Mouse (Mus musculus): ENCODE results near the gene Fam89b.

DNA sequence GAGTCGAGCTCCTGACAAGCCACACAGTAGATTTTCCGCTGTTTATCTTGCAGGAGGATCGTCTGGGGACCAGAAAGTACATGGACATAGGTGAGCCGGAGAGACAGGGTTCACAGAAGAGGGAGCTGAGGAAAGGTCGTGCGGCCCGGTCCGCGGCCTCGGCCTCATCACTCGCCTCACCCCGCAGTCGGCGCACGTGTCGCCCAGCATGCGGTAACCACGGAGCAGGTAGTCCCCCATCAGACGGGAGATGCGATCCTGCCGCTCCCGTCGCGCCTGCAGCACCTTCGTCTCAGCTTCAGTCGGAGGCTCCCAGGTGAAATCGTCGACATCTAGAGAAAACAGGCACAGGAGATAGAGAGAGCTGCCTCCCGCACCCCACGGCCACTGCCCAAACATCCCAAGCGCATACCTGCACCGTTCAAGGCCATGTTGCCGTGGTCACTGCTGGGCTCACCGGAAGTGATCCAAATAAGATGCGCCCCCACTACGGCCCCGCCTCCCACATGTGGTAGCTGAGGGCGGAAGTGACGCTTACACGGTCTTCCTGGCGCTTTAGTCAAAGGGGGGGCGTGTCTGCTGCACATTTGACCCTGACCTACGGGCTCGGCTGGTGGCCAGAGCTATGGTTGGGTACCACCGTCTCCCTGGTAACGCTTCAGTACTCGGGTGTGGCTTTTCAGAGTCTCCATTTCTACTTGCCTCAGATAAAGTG is 2.0 kb upstream of the Fam89b start:
- TF ChIP-seq CTCF (conservative IDR thresholded peaks at IDR 0.05; ENCODE audit: low read length) (no peak), NANOG (IDR thresholded peaks at IDR 0.05; ENCODE audit: borderline replicate concordance, low read length) (no peak), POU5F1 (IDR thresholded peaks at IDR 0.05; ENCODE audit: borderline replicate concordance, low read length) (no peak)

Measured in E14TG2a.4 (cell line).